Mouse (Mus musculus): ENCODE data around the gene Dpp8. TPM values are rescaled to one million over a fixed set of nuclear protein-coding genes. Genes with fewer than 3 reads are reported as not detected.

Dpp8 gene
- polyA plus RNA-seq, 1 experiment: 53.7 TPM

DNA sequence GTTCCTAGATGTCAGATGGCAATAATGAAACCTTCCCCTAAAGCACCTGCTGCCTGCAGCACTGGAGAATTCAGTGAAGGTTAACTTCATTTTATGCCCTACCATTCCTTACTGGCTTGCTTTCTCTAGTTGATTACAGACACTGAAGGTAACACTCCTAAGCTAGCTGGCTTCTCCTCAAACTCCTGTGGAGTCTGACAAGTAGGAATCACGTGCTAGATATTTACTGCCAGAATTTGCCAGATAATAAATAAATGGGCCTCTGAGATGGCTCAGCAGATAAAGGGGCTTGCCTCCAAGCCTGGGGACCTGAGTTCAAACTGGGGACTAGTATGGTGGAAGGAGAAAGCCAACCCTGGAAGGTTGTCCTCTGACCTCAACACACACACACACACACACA is 54.6 kb downstream of the Dpp8 start:
- no peak for DNase-seq (ENCODE audit: low spot score)

GRCm38 (mm10) chr9:65087490-65087889 is 55.3 kb downstream of the Dpp8 start:
- DNase-seq (ENCODE audit: low spot score): no peak

GRCm38 (mm10) chr9:65094237-65094636 is 62.0 kb downstream of the Dpp8 start:
- DNase-seq (ENCODE audit: low spot score): no peak

GRCm38 (mm10) chr9:65100991-65101685 is 68.9 kb downstream of the Dpp8 start, which contains the start of gene Igdcc4:
Igdcc4 (plus strand) TSS chr9:65101486.
- no peak for DNase-seq (ENCODE audit: low spot score)

- no peak for DNase-seq (ENCODE audit: low spot score)
These were observed 69.6 kb downstream of the Dpp8 start for GRCm38 (mm10) chr9:65101686-65102376.

GRCm38 (mm10) chr9:65102377-65103172 is 70.4 kb downstream of the Dpp8 start:
- no peak for DNase-seq (ENCODE audit: low spot score)

GRCm38 (mm10) chr9:65103173-65103752 is 71.0 kb downstream of the Dpp8 start:
- no peak for DNase-seq (ENCODE audit: low spot score)

GRCm38 (mm10) chr9:65106821-65107220 is 74.6 kb downstream of the Dpp8 start:
- no peak for DNase-seq (ENCODE audit: low spot score)

DNA sequence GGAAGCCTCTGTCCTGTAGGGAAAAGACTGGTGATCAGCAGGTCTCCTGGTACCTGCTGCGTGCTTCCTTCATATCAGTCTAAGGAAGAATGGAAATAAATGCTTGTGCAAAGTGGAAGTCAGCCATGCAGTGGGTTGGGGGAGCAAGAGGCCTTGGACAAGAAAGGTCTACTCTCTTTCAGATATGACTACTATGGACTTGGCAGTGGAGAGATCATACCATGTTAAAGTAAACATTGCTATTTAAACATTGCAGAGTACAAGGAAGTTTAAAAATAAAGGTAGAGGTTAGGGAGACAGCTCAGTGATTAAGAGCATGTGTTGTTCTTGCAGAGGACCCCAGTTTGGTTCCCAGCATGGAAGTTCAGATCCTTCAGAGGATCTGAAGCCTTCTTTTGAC is 75.7 kb downstream of the Dpp8 start:
- no peak for DNase-seq (ENCODE audit: low spot score)

- DNase-seq (ENCODE audit: low spot score): no peak
These were observed 77.2 kb downstream of the Dpp8 start for GRCm38 (mm10) chr9:65109132-65110072.

- no peak for DNase-seq (ENCODE audit: low spot score)
These were observed 79.5 kb downstream of the Dpp8 start for GRCm38 (mm10) chr9:65111698-65112097.

DNA sequence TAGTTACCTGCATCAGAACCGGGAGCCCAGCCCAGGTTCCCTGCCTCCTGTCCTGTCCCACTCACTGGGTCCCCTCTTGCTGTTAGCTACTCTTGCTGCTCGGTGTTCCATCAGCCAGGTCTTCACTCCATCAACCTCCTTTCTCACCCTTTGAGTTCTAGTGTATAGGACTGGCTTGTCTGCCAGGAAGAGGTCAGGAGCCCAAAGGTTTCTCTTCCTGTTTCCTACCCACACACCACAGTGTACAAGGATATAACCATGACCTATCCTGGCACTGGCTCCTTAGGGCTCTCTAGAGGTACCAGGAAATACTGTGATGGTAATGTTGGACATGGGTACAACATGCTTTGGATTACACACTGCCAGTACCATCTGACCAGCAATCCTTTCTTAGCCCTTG is 81.5 kb downstream of the Dpp8 start:
- DNase-seq (ENCODE audit: low spot score): no peak

DNA sequence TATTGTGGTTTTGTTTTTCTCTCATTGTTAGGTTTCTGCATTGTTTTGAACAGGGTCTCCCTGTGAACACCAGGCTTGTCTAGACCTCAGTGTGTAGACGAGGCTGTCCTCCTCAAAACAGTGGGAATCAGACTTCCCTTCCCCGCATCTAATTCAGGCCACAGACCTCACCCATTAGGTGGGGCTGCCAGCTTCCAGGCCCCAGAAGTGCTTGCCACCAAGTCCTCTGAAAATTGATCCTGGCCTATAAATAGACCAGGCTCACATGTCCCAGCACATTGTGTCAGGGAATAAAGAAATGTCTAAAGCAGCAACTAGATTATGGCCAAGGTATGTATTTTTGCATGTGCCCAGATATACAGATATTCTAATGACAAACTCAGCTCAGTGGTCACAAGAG is 83.7 kb downstream of the Dpp8 start:
- DNase-seq (ENCODE audit: low spot score): no peak

DNA sequence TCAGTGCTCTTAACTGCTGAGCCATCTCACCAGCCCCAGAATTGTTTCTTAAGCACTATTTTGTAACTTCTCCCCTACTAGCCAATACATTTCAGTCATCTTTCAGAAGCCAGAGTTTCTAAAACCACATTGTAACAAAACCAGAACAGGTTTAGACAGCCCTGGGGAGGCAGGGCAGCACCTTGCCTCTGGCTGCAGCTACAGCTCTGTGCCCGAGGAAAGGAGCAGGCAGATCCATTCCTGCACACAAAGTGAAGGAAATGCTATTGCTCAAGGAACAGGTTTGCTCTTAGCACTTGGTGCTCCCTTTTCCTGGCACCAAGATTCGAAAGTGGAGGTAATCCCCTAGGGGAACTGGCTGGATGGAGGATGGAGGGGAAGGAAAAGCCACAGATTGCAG is 85.3 kb downstream of the Dpp8 start:
- DNase-seq (ENCODE audit: low spot score): no peak

- no peak for DNase-seq (ENCODE audit: low spot score)
These were observed 88.7 kb downstream of the Dpp8 start for GRCm38 (mm10) chr9:65120935-65121334.

GRCm38 (mm10) chr9:65122545-65122944 is 90.3 kb downstream of the Dpp8 start:
- no peak for DNase-seq (ENCODE audit: low spot score)

DNA sequence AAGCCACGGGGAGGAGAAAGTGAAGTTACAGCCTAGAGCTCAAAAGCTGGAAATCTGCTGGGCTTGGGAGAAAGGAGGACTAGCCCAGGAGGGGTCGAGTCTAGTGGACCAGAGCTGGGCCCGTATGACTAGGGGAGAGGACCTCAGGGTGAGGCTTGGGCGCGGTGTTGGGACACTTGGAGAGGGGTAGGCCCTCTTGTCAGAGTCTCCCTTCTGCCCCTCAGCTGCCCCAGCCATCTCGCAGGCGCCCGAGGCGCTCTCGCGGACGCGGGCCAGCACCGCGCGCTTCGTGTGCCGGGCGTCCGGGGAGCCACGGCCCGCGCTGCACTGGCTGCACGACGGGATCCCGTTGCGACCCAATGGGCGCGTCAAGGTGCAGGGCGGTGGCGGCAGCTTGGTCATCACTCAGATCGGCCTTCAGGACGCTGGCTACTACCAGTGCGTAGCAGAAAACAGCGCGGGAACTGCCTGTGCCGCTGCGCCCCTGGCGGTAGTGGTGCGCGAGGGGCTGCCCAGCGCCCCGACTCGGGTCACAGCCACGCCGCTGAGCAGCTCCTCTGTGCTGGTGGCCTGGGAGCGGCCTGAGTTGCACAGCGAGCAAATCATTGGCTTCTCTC is 91.4 kb downstream of the Dpp8 start:
- DNase-seq (ENCODE audit: low spot score): no peak

DNA sequence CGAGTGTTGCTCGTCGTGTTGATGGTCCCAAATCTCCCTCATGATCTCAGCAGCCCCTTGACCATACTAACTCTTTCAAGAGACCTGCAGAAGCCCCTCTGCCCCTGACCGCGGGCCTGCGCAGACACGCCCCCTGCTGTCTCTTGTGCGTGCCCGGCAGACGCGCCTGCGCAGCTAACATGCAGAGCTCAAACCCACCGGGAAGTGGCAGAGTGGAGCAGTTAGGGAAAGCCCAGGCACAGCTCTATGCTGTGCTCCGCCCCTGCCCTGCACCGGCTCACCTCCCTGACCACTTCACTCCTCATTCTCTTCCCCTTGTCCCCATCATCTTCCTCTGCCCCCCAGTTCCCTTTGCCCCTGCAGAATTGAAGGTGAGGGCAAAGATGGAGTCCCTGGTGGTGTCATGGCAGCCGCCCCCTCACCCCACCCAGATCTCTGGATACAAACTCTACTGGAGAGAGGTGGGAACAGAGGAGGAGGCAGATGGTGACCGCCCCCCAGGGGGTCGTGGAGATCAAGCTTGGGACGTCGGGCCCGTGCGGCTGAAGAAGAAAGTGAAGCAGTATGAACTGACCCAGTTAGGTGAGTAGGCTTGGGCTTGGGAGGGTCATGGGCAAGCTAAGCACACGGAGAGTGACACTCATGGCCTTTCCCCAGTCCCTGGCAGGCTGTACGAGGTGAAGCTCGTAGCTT is 96.1 kb downstream of the Dpp8 start:
- DNase-seq (ENCODE audit: low spot score): no peak

DNA sequence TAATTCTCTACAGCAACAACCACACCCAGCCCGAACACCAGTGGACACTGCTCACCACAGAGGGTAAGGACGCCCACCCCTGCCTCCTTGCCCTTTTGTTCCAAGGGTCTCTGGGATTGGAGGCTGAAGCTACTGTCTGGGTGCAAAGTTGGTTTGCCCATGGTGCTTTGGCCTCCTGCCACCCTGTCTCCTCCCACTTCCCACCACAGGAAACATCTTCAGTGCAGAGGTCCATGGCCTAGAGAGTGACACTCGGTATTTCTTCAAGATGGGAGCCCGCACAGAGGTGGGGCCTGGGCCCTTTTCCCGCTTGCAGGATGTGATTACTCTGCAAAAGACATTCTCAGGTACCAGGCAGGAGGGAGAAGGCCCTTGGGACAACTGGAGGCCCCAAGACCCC is 99.5 kb downstream of the Dpp8 start:
- no peak for DNase-seq (ENCODE audit: low spot score)
